Mouse (Mus musculus) lung, postnatal 0 days (tissue): ENCODE measurements around the gene Slc9b1.

Source experiments
- CTCF ChIP-seq: IDR thresholded peaks from 2 replicates; pipeline ENCODE4 v1.5.1; 2016; ENCODE audit warnings: antibody characterized with exemption, mild to moderate bottlenecking
- EP300 ChIP-seq: IDR thresholded peaks from 2 replicates; pipeline ENCODE4 v1.6.1; 2016; ENCODE audit warnings: antibody characterized with exemption, mild to moderate bottlenecking, control low read depth

- no peak for TF ChIP-seq CTCF
- no peak for TF ChIP-seq EP300
Measured at GRCm38 (mm10) chr3:135420542-135421309, 72.9 kb downstream of the Slc9b1 start.
